Mouse (Mus musculus) forebrain, embryonic 12.5 days (tissue): Measurements from ENCODE around the gene Bend6. TPM values are rescaled to one million over a fixed set of nuclear protein-coding genes. Genes with fewer than 3 reads are reported as not detected.

Source experiments
- ATAC-seq: fragments of 200-750 bp; cut with Nextera tagmentation; 2 replicates; pipeline ENCODE4 v1.8.0; 2017; ENCODE audit warnings: moderate TSS enrichment; ENCODE audit not compliant: low FRiP score
- H3K27ac ChIP-seq: fragments of 300-500 bp; sonication (generic); 2 replicates; pipeline ENCODE4 v1.5.1; 2016; ENCODE audit warnings: mild to moderate bottlenecking
- H3K27me3 ChIP-seq: fragments of 300-500 bp; sonication (generic); 2 replicates; pipeline ENCODE4 v1.6.1; 2016; ENCODE audit warnings: mild to moderate bottlenecking
- H3K36me3 ChIP-seq: fragments of 300-500 bp; sonication (generic); replicated peaks from 2 replicates; pipeline ENCODE4 v1.6.1; 2016; ENCODE audit warnings: mild to moderate bottlenecking
- H3K4me1 ChIP-seq: fragments of 300-500 bp; sonication (generic); 2 replicates; pipeline ENCODE4 v1.6.1; 2016
- H3K4me2 ChIP-seq: fragments of 300-500 bp; sonication (generic); 2 replicates; pipeline ENCODE4 v1.6.1; 2016; ENCODE audit warnings: mild to moderate bottlenecking, moderate library complexity
- H3K4me3 ChIP-seq: fragments of 300-500 bp; sonication (generic); replicated peaks from 2 replicates; pipeline ENCODE4 v1.5.1; 2016; ENCODE audit warnings: mild to moderate bottlenecking
- H3K9ac ChIP-seq: fragments of 300-500 bp; sonication (generic); 2 replicates; pipeline ENCODE4 v1.6.1; 2016; ENCODE audit warnings: mild to moderate bottlenecking
- H3K9me3 ChIP-seq: fragments of 300-500 bp; sonication (generic); 2 replicates; pipeline ENCODE4 v1.6.1; 2016
- WGBS: fragments of 180-500 bp; shearing (Covaris S2); methylation state at CpG from one replicate; pipeline ENCODE4 v1.1.7; 2016; 5-methylcytosine and 5-hydroxymethylcytosine counted together
- polyA plus RNA-seq: library from polyadenylated mRNA; unstranded; fragments of >200 nt; fragmentation: Nextera tagmentation; extraction: Ambion mirVana; gene quantifications from 2 replicates; pipeline ENCODE4 v1.2.1, GENCODE M21; 2016

The Bend6 gene
- polyA plus RNA-seq: 3.7 and 3.9 TPM in 2 replicates

- under 1% methylated on average over 81 of the region's 110 CpGs for WGBS
- H3K36me3 ChIP-seq: no peaks in the 10 kb centered on the region
- H3K27ac ChIP-seq: peak within 1 kb of the TSS; percentile 53; the same call in 1 of the 2 replicates
- peak within 1 kb of the TSS; percentile 88 for H3K4me2 ChIP-seq
- H3K4me3 ChIP-seq: peak within 1 kb of the TSS; percentile 72
- H3K9me3 ChIP-seq: no peaks in the 10 kb centered on the region
- peaks cover 14% of the 10 kb centered on the region for H3K4me1 ChIP-seq
- H3K9ac ChIP-seq: peak within 1 kb of the TSS; percentile 67
- peaks cover 43% of the 10 kb centered on the region for H3K27me3 ChIP-seq
- peak; percentile 90 for ATAC-seq
Measured at GRCm38 (mm10) chr1:33907421-33908190, at the start of gene Bend6. Bend6 (minus strand) TSS chr1:33907816.

GRCm38 (mm10) chr1:33955626-33956025 is 48.0 kb upstream of the Bend6 start:
- WGBS: 93% methylated on average over 6 of the region's 6 CpGs

GRCm38 (mm10) chr1:33948511-33948910 is 40.9 kb upstream of the Bend6 start:
- Histone ChIP-seq H3K9ac (no peak overlapping the region), H3K4me3 (no peak overlapping the region), H3K4me2 (no peak overlapping the region), H3K9me3 (no peaks in the 10 kb centered on the region), H3K36me3 (no peaks in the 10 kb centered on the region), H3K4me1 (no peaks in the 10 kb centered on the region), H3K27me3 (no peaks in the 10 kb centered on the region), H3K27ac (no peak overlapping the region)
- 87% methylated on average over 5 of the region's 5 CpGs for WGBS
- no peak for ATAC-seq

More at GRCm38 (mm10) chr1:33955626-33956025, 48.0 kb upstream of the Bend6 start:
- no peak overlapping the region for H3K9ac ChIP-seq
- no peaks in the 10 kb centered on the region for H3K27me3 ChIP-seq
- ATAC-seq: no peak
- H3K36me3 ChIP-seq: no peaks in the 10 kb centered on the region
- H3K9me3 ChIP-seq: no peaks in the 10 kb centered on the region
- H3K27ac ChIP-seq: no peak overlapping the region
- no peak overlapping the region for H3K4me3 ChIP-seq
- no peak overlapping the region for H3K4me2 ChIP-seq
- H3K4me1 ChIP-seq: no peaks in the 10 kb centered on the region

GRCm38 (mm10) chr1:33947838-33948237 is 40.2 kb upstream of the Bend6 start:
- H3K36me3 ChIP-seq: no peaks in the 10 kb centered on the region
- no peaks in the 10 kb centered on the region for H3K9me3 ChIP-seq
- WGBS: 89% methylated on average over 6 of the region's 6 CpGs
- H3K4me3 ChIP-seq: no peak overlapping the region
- H3K9ac ChIP-seq: no peak overlapping the region
- H3K27me3 ChIP-seq: no peaks in the 10 kb centered on the region
- H3K4me1 ChIP-seq: no peaks in the 10 kb centered on the region
- H3K4me2 ChIP-seq: no peak overlapping the region
- H3K27ac ChIP-seq: no peak overlapping the region
- ATAC-seq: no peak

GRCm38 (mm10) chr1:33946601-33947395 is 39.2 kb upstream of the Bend6 start:
- no peaks in the 10 kb centered on the region for H3K4me1 ChIP-seq
- no peak overlapping the region for H3K4me3 ChIP-seq
- no peak overlapping the region for H3K4me2 ChIP-seq
- H3K36me3 ChIP-seq: no peaks in the 10 kb centered on the region
- H3K9me3 ChIP-seq: no peaks in the 10 kb centered on the region
- peak; percentile 41; the same call in 1 of the 2 replicates for ATAC-seq
- H3K9ac ChIP-seq: no peak overlapping the region
- 83% methylated on average over 12 of the region's 12 CpGs for WGBS
- no peaks in the 10 kb centered on the region for H3K27me3 ChIP-seq
- no peak overlapping the region for H3K27ac ChIP-seq

- Histone ChIP-seq H3K27ac (no peak overlapping the region), H3K27me3 (no peaks in the 10 kb centered on the region), H3K4me2 (no peak overlapping the region), H3K9ac (no peak overlapping the region), H3K36me3 (no peaks in the 10 kb centered on the region), H3K9me3 (no peaks in the 10 kb centered on the region), H3K4me3 (no peak overlapping the region), H3K4me1 (no peaks in the 10 kb centered on the region)
- ATAC-seq: no peak
- WGBS: 92% methylated on average over 6 of the region's 6 CpGs
Measured at GRCm38 (mm10) chr1:33945756-33946155, 38.1 kb upstream of the Bend6 start.

GRCm38 (mm10) chr1:33944977-33945750 is 37.5 kb upstream of the Bend6 start:
- Histone ChIP-seq H3K27ac (no peak overlapping the region), H3K4me1 (no peaks in the 10 kb centered on the region), H3K27me3 (no peaks in the 10 kb centered on the region), H3K4me2 (no peak overlapping the region), H3K9me3 (no peaks in the 10 kb centered on the region), H3K4me3 (no peak overlapping the region), H3K36me3 (no peaks in the 10 kb centered on the region), H3K9ac (no peak overlapping the region)
- 83% methylated on average over 17 of the region's 17 CpGs for WGBS
- no peak for ATAC-seq

GRCm38 (mm10) chr1:33943943-33944342 is 36.3 kb upstream of the Bend6 start:
- Histone ChIP-seq H3K9ac (no peak overlapping the region), H3K9me3 (no peaks in the 10 kb centered on the region), H3K4me2 (no peak overlapping the region), H3K4me3 (no peak overlapping the region), H3K36me3 (no peaks in the 10 kb centered on the region), H3K27me3 (no peaks in the 10 kb centered on the region), H3K27ac (no peak overlapping the region), H3K4me1 (no peaks in the 10 kb centered on the region)
- no peak for ATAC-seq
- 76% methylated on average over 2 of the region's 2 CpGs for WGBS

- Histone ChIP-seq H3K27ac (no peak overlapping the region), H3K4me3 (no peak overlapping the region), H3K4me1 (no peaks in the 10 kb centered on the region), H3K27me3 (no peaks in the 10 kb centered on the region), H3K9me3 (no peaks in the 10 kb centered on the region), H3K9ac (no peak overlapping the region), H3K36me3 (no peaks in the 10 kb centered on the region), H3K4me2 (no peak overlapping the region)
- no peak for ATAC-seq
- WGBS: 91% methylated on average over 8 of the region's 8 CpGs
Measured at GRCm38 (mm10) chr1:33942638-33943037, 35.0 kb upstream of the Bend6 start.

GRCm38 (mm10) chr1:33940364-33940928 is 32.8 kb upstream of the Bend6 start:
- Histone ChIP-seq H3K27me3 (no peaks in the 10 kb centered on the region), H3K4me2 (no peak overlapping the region), H3K27ac (no peak overlapping the region), H3K36me3 (no peaks in the 10 kb centered on the region), H3K4me3 (no peak overlapping the region), H3K9ac (no peak overlapping the region), H3K4me1 (no peaks in the 10 kb centered on the region), H3K9me3 (no peaks in the 10 kb centered on the region)
- 88% methylated on average over 11 of the region's 11 CpGs for WGBS
- no peak for ATAC-seq

- H3K9me3 ChIP-seq: no peaks in the 10 kb centered on the region
- H3K4me3 ChIP-seq: no peak overlapping the region
- no peaks in the 10 kb centered on the region for H3K36me3 ChIP-seq
- H3K27me3 ChIP-seq: no peaks in the 10 kb centered on the region
- no peak for ATAC-seq
- WGBS: 77% methylated on average over 5 of the region's 5 CpGs
- H3K4me2 ChIP-seq: no peak overlapping the region
- H3K4me1 ChIP-seq: no peaks in the 10 kb centered on the region
- no peak overlapping the region for H3K9ac ChIP-seq
- no peak overlapping the region for H3K27ac ChIP-seq
Measured at GRCm38 (mm10) chr1:33939828-33940227, 32.2 kb upstream of the Bend6 start.

- Histone ChIP-seq H3K9ac (no peak overlapping the region), H3K27me3 (no peaks in the 10 kb centered on the region), H3K4me1 (peaks cover 12% of the 10 kb centered on the region), H3K4me2 (no peak overlapping the region), H3K9me3 (no peaks in the 10 kb centered on the region), H3K36me3 (no peaks in the 10 kb centered on the region), H3K4me3 (no peak overlapping the region), H3K27ac (no peak overlapping the region)
- WGBS: 90% methylated on average over 3 of the region's 3 CpGs
- no peak for ATAC-seq
Measured at GRCm38 (mm10) chr1:33935946-33936345, 28.3 kb upstream of the Bend6 start.
